Mouse (Mus musculus): Measurements from ENCODE around the gene Rtn4ip1.
"Not testable (repeated sequence)": the region's sequence is repeated elsewhere in the genome, so short reads cannot be mapped to it uniquely, and the experiment has no call there.

Gene Rtn4ip1

DNA sequence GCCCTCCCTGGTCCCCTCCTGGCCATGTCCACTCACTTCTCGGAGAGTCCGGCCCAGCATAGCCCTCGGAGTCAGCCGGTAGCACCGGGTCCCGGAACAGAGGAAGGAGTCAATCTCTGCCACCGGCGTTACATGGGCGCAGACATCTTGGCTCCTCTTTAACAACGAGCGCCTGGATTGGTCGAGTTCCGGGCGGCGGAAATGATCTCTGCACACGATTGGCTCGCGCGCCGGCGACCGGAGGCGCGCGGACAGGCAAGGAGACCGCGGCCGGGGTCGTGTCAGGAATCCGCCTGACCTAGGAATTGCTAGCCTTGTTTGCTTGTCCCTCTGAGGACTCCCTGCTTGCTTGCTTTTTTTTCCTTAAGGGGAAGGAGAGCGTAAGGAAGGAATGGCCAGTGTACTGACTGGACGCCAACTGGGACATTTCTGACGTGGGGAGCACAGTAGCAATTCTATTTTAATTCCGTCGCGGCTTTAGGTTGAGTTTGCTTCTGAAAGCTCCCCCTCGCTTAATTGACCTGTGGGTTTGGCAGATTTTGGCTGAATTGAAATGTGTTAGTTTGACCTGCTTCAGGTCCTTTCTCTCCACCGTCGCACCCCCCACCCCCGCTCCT lies at the start of gene Rtn4ip1, which contains the start of gene Qrsl1:
TSS of gene Rtn4ip1 (plus strand) at position 230 of the 617 bp plus-strand sequence.
TSS of gene Qrsl1 (minus strand) at position 168 of the 617 bp plus-strand sequence.
- peak; percentile 95 to 97 for DNase-seq

GRCm38 (mm10) chr10:43851898-43852297 lies 49.7 kb upstream of the Rtn4ip1 start:
- no peak for DNase-seq

- no peak for DNase-seq
Observed at GRCm38 (mm10) chr10:43855916-43856315, 45.7 kb upstream of the Rtn4ip1 start.

DNA sequence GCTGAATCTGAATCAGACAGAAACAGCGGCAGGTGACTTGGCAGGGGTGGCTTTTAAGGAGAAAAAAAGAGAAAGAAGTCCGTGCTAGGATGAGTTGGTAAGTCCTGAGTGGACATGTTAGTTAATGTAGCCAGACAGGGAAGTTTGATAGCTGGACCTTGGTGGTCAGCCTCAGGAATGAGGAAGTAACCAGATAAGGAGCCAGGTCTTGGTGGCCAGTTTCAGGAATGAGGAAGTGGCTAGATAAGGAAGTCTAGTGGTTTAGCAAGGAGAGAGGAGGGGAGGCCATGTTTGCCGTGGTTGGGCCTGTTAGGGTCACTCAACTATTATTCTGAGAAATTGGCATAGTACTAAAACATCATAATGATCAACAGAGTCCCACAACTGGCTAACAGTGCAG lies 45.3 kb upstream of the Rtn4ip1 start:
- DNase-seq: no peak

GRCm38 (mm10) chr10:43870752-43871151 lies 30.9 kb upstream of the Rtn4ip1 start:
- DNase-seq: peak in 1 of 2 experiments; percentile 63

GRCm38 (mm10) chr10:43871458-43871857 lies 30.1 kb upstream of the Rtn4ip1 start:
- DNase-seq: no peak

GRCm38 (mm10) chr10:43887676-43888075 lies 13.9 kb upstream of the Rtn4ip1 start:
- DNase-seq: no peak

- DNase-seq: no peak
Observed at GRCm38 (mm10) chr10:43888976-43889375, 12.6 kb upstream of the Rtn4ip1 start.

GRCm38 (mm10) chr10:43892971-43893370 lies 8.6 kb upstream of the Rtn4ip1 start:
- DNase-seq: peak in 1 of 2 experiments; percentile 43

DNA sequence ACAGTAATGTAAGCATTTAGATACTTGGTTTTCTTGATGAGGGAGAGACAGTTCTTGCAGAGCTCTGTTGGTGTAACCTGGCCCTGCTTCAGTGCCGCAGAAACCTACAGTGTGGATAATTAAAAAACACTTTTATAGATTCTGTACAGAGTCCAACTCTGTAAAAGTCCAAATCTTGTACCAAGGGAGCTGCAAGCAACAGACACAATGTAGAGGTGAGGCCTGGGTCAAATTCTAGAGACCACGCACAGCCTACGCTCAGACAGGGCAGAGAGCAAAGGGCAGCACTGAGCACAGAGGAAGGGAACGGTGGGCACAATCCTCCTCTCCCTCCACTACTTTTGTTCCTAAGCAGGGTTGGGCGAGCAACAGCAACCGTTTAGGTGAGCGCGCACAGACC lies 5.5 kb upstream of the Rtn4ip1 start:
- no peak for DNase-seq

DNA sequence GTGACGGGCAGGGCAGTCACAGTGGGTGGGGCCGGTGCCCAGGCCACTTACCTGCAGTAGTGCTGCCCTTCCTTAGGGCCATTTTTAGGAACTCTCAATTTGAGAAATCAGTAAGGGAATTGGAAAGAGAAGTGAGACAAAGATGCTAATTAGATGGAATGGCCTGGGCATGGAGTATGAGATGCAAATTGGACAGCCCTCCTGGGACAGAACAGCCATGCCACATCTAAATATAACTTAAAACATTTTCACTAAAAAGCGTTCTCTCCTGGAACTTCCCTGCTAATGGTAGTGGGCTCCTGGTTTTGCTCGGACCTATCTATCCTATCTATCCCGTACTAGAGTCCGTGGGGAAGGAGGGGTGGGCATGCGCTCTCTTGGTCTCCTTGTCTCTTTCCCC lies 3.3 kb upstream of the Rtn4ip1 start:
- DNase-seq: no peak

DNA sequence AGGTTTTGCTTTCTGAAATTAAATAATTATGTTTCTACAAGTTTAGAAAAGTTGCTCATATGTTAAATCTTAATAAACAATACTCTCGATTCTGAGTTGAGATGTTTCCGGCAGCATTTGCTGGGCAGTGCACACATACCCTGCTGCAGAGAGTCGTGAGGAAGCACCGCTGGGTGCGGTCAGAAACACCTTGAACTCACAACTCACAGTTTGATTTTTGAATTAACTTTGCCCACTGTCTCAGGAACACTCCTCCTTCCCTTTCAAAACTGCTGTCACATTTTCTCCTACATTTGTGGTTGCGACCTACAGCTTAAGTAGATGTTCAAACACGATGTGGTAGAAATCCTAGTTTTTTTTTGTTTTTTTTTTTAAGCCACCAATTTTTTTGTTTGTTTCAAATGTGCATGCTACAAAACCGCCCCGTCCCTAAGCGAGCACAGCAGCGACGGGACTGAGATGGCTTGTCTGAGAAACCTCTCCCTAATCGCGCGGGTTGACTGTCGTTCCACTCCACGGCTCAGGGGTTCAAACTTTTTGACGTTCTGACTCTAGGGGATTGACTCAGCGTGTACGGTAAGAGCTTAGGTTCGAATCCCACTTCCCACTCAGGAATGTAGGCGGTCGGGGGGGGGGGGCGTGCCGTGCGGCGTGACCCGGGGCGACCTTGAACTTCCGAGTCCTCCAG lies 580 bp upstream of the Rtn4ip1 start:
- DNase-seq: no peak

DNA sequence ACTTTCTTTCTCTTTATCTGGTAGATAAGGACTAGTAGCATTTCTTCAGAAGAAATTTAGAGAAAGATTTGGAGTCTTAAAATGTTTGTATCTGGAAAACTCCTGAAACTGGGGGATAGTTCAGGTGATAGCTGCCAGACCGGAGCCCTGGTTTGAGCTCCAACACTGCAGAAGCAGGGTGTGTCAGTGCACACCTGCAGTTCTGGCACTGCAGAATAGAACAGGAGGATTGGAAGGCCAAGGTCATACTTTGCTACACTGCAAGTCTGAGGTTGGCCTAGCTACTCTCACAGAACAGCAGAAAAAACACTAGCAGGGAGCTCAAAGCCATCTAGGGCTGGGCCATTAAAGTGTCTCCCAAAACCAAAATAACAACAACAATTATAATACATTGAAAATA lies 3.0 kb downstream of the Rtn4ip1 start:
- DNase-seq: no peak

DNA sequence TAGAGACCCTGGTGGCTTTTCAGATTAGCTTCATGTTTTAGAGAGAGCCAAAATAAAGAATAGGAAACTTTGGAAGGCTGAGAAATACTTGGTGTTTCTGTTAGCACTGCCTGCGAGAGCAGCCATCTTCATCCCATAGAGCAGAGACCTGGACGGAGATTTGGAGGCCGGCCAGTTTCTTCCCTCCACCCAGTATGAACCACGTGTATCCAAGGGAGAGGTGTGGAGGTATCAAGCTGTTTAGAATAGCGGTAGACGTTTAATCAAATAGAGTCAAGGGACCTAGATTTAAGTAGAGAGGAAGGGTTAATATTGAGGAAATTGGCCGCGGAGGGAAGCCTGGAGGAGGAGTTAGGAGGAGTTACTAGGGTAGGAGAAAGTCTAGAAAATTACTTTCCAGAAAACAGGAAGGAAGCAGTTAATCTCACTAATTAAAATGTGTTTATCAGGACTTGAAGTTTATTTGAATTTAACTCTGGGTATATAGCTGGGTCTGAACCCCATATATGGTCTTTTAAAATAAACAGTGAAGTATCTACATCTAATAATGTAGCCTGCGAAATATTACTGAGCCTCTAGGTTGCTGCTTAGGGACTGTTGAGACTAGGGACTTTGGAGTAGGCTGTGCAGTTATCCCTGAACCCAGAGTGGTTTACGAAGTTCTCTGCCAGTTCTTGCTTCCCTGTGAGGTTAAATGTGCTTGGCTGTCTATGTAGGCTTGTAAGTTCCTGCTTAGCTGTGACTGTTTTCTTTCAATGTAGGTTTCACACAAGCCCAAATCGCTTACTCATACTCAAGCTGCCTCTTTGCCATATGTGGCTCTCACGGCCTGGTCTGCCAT lies 8.6 kb downstream of the Rtn4ip1 start:
- no peak for DNase-seq

- no peak for DNase-seq
Observed at GRCm38 (mm10) chr10:43910873-43911142, 9.2 kb downstream of the Rtn4ip1 start.

GRCm38 (mm10) chr10:43912236-43912635 lies 10.6 kb downstream of the Rtn4ip1 start:
- DNase-seq: no peak

DNA sequence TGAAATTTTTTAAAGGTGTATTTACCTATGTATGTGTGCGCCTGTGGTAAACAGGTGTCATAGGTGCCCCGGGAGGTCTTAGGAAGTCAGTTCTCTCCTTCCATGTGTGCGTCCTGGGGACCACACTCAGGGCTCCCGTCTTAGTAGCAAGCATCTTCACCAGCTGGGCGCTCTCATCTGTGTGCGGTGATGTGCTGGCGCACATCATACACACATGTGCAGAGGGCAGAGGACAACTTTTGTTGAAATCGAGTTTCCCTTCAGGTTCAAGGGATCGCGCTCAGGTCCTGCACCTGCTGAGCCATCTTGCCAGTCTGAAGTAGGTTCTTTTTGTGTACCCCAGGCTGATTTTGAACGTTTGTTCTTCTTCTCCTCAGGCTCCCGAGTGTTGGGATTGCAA lies 14.6 kb downstream of the Rtn4ip1 start:
- DNase-seq: no peak

DNA sequence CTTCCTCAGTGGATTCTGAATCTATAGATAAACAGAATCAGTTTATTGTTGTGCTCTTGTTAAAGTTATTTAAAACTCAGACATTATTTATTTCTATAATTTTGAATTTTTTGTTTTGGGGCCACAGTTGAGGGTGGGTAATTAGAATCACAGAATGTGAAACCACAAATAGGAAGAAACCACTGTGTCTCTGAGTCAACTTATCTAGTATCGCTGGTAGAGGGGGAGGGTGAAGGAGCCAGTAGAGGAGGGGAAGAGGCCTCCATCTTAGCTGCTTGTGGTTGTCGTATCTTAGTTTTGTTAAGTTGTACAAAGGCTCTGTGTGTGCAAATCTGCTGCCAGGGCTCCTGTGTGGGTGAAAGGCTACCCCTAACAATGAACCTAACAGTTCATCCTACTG lies 15.1 kb downstream of the Rtn4ip1 start:
- no peak for DNase-seq

- DNase-seq: peak; percentile 81 to 91
Observed at GRCm38 (mm10) chr10:43918696-43919608, 17.3 kb downstream of the Rtn4ip1 start.

- DNase-seq: no peak
Observed at GRCm38 (mm10) chr10:43923096-43923495, 21.5 kb downstream of the Rtn4ip1 start.

DNA sequence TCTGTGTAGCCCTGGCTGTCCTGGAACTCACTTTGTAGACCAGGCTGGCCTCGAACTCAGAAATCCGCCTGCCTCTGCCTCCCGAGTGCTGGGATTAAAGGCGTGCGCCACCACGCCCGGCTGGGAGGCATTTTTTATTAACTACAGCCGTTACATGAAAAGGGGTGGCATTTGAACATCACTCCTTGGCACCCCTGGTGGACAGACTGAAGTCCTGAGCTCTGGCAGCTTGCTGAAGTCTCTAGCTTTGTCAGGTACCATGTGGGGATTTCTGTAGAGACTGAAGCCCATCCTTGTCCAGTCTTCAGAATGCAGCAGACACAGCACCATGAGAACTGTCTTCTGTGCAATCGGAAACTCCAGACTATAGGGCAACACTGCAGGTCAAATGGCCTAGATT lies 24.2 kb downstream of the Rtn4ip1 start:
- DNase-seq: not testable (repeated sequence)

- no peak for DNase-seq
Observed at GRCm38 (mm10) chr10:43927736-43928135, 26.1 kb downstream of the Rtn4ip1 start.

DNA sequence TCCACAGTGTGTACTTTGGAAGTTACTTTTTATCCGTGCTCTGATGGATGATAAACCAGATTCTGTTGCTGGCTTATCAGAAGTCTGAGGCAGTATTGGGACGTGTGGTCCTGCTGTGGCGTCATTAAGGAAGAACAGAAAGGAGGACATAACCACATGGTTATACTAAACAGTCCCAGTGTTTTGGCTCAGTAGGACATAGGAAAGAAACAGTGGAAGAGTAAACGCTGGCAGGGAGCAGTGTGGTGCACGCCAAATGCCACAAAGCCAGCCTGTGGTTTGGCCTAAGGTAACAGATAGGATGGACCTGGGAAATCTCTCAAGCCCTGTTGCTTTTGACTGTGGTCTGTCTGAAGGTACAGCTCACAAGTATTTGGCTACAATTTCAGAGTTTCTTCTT lies 27.0 kb downstream of the Rtn4ip1 start:
- DNase-seq: no peak
